Mouse (Mus musculus): ENCODE measurements around the gene Sik3.

Gene Sik3

GRCm38 (mm10) chr9:46015081-46015551 is 2.5 kb downstream of the Sik3 start:
- ATAC-seq (ENCODE audit: insufficient number of reproducible peaks, low FRiP score, low TSS enrichment) = no peak

DNA sequence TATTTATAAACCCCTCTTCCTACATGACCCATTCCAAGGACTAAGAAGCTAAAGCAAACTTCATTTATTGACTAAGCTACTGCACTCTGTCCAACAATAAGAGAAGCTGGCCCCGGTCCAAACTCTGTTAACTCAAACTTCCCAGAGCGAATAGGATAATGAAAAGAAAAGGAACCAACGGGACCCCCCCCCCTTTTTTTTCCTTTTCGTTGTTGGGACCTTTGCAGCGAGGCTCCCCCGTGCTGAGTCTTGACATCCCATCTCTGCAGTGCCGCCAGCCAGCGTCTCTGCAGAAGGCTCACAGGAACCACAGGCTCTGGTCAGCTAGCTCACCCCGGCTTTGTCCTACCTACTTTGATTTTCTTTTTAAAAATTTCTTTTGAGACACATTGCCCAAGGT is 3.2 kb downstream of the Sik3 start:
- no peak for ATAC-seq (ENCODE audit: insufficient number of reproducible peaks, low FRiP score, low TSS enrichment)

DNA sequence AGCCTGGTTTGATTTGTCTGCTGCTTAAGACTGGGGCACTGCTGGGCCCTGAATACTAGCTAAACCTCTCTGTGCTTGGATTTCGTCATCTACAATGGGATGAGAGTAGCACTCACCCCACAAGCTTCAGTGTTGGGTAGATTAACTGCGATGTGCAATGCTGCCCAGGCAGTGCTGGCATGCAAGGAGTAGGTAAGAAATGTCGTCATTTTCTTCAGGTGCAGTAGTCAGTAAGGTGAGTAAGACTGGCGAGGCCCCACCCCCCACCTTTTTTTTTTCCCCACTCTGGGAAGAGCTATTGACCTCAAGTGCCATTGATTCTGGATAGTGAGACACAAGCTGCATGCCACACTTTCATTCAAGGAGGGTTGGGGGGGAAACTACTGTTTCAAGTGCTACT is 3.8 kb downstream of the Sik3 start:
- ATAC-seq (ENCODE audit: insufficient number of reproducible peaks, low FRiP score, low TSS enrichment) = no peak

- ATAC-seq (ENCODE audit: insufficient number of reproducible peaks, low FRiP score, low TSS enrichment) = no peak
Measured at GRCm38 (mm10) chr9:46018316-46018715, 5.7 kb downstream of the Sik3 start.

DNA sequence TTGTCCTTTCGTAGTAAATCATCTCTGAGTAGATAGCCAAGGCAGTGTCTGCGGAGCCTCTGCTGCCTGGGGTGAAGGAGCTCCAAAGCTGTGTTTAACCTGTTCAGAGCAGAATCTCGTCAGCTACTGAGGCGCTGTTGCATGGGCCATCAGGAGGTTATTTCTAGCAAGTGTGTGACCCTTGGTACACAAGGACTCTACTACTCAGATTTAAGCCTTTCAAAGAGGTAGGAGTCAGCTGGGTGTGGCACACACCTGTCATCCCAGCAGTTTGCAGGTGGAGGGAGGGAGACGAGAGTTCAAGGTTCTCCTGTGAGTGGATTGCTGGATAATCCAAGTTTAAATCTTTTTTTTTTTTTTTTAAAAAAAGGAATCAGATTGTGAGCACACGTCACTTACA is 7.4 kb downstream of the Sik3 start:
- ATAC-seq (ENCODE audit: insufficient number of reproducible peaks, low FRiP score, low TSS enrichment) = no peak

DNA sequence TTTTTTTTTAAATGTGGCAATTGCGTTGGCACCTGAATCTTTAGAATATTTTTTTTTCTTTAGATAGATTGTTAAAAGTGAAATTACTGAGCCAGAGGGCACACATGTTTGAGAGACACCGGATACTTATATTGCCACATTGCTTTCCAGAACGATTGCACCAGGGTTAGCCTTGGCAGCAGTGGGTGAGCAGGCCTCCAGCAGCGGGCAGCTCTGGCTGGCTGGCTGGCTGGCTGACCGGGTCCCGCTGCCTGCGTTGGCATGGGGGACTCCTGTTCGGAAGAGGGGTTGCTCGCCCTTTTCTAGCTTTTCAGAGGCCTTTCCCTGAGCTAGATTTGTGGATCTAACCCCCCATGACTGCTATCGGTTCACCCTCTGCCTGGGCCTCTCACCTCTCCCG is 11.0 kb downstream of the Sik3 start:
- ATAC-seq (ENCODE audit: insufficient number of reproducible peaks, low FRiP score, low TSS enrichment) = no peak

GRCm38 (mm10) chr9:46026058-46026849 is 13.6 kb downstream of the Sik3 start:
- ATAC-seq (ENCODE audit: insufficient number of reproducible peaks, low FRiP score, low TSS enrichment) = 0 out of 2 replicates have a peak, but pooled peaks have one; percentile 40

GRCm38 (mm10) chr9:46027994-46028393 is 15.4 kb downstream of the Sik3 start:
- ATAC-seq (ENCODE audit: insufficient number of reproducible peaks, low FRiP score, low TSS enrichment) = no peak

DNA sequence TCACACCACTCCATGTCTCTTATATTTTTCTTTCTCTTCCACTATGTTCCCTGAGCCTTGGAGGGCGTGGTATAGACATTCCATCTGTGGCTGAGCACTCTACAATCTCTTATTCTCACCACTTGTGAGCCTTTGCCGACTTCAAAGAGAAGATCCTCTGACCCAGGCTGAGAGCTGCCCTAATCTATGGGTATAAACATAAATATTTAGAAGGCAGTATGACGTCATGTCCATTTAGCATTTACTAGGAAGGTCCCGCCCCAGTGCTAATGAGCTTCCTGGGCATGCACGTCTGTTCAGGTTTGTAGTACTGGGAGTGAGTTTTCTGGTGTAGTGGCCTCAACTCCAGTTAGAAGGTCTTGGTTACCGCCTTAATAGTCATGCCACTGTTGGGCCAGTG is 16.9 kb downstream of the Sik3 start:
- no peak for ATAC-seq (ENCODE audit: insufficient number of reproducible peaks, low FRiP score, low TSS enrichment)

- ATAC-seq (ENCODE audit: insufficient number of reproducible peaks, low FRiP score, low TSS enrichment) = no peak
Measured at GRCm38 (mm10) chr9:46030184-46030583, 17.6 kb downstream of the Sik3 start.

- ATAC-seq (ENCODE audit: insufficient number of reproducible peaks, low FRiP score, low TSS enrichment) = no peak
Measured at GRCm38 (mm10) chr9:46030968-46031367, 18.3 kb downstream of the Sik3 start.

DNA sequence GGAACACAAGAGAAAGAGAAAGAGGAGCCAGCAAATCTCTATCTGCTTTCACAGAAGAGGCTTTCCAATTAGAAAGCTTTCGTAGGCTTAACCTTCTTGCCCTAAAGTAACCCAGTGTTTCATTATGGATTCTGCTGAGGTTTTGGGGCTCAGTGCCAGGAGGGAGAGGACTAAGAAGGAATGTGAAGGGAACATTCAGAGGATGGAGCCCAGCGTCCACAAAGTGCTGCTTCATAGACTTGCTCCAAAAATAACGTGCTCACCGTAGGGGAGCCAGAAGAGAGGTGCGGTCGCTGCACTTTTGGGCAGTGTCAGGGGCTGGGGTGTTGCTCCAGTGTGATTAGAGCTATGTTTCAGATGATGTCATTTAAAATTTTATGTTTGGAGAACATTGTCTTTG is 19.6 kb downstream of the Sik3 start:
- ATAC-seq (ENCODE audit: insufficient number of reproducible peaks, low FRiP score, low TSS enrichment) = no peak

- ATAC-seq (ENCODE audit: insufficient number of reproducible peaks, low FRiP score, low TSS enrichment) = no peak
Measured at GRCm38 (mm10) chr9:46033058-46033457, 20.4 kb downstream of the Sik3 start.

DNA sequence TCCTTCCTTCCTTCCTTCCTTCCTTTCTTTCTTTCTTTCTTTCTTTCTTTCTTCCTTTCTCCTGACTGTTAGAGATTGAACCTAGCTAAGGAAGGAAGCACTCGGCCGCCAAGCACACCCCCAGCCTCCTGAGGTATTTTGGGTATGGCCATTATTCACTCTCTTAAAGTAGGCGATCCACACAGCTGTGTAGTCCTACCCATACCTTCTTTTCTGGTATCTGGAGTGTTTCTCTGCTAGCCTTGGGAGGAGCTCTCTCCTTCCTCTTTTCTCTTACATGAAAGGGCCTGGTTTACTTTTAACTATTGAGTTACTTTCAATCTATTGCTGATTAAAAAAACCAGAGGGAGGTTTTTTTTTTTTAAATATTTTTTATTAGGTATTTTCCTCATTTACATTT is 21.2 kb downstream of the Sik3 start:
- ATAC-seq (ENCODE audit: insufficient number of reproducible peaks, low FRiP score, low TSS enrichment) = no peak

- ATAC-seq (ENCODE audit: insufficient number of reproducible peaks, low FRiP score, low TSS enrichment) = no peak
Measured at GRCm38 (mm10) chr9:46035290-46035871, 22.8 kb downstream of the Sik3 start.

DNA sequence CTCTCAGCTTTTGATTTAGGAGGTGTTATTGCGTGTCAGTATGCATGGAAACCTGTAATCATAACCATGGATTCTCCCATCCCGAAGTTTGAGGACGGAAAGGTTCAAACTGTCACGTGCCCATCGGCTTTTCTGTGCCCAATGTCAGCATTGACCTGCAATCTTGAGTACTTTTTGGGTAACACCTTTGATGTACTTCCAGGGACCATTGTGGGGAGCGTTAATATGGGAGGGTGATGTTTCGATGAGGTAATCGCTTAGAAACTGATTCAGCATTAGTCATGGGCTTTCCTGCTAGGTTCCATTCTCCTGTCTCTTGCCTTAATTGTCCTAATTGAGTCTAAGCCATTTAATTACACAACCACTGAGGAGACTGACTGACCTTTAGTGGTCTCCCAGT is 24.3 kb downstream of the Sik3 start:
- ATAC-seq (ENCODE audit: insufficient number of reproducible peaks, low FRiP score, low TSS enrichment) = no peak

DNA sequence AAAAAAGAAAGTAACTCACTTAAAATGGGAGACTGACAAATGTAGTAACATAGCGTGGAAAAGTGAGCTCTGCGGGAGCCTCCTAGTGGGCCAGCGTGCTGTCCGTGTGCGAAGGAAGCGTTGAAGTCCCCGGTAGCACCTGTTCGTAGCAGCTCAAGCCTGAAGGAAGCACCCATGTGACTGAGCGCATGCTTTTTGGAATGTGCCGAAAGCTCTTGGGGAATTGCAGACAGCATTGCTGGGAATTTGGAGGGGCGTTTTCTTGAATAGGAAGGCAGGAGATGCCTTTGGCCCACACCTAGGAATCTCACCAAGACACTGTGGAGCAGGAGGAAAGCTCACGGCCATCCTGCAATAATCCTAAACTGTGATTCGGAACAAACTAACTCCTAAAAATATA is 26.2 kb downstream of the Sik3 start:
- no peak for ATAC-seq (ENCODE audit: insufficient number of reproducible peaks, low FRiP score, low TSS enrichment)

GRCm38 (mm10) chr9:46041186-46041585 is 28.6 kb downstream of the Sik3 start:
- ATAC-seq (ENCODE audit: insufficient number of reproducible peaks, low FRiP score, low TSS enrichment) = no peak

GRCm38 (mm10) chr9:46042387-46042786 is 29.8 kb downstream of the Sik3 start:
- no peak for ATAC-seq (ENCODE audit: insufficient number of reproducible peaks, low FRiP score, low TSS enrichment)

DNA sequence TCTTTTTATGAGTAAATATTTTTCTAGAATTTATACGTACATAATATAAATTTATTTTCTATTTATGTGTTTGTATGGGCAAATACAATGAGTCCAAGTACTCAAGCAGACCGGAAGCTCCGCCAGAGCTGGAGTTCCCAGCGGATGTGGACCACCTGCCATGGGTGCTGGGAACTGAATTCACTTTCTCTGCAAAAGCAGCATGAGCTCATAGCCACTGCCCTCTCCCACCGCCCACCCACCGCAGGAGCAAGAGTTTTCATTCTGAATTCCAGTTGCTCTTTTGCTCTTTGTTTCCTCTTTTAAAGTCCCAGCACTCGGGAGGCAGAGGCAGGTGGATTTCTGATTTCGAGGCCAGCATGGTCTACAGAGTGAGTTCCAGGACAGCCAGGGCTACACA is 31.0 kb downstream of the Sik3 start:
- no peak for ATAC-seq (ENCODE audit: insufficient number of reproducible peaks, low FRiP score, low TSS enrichment)

DNA sequence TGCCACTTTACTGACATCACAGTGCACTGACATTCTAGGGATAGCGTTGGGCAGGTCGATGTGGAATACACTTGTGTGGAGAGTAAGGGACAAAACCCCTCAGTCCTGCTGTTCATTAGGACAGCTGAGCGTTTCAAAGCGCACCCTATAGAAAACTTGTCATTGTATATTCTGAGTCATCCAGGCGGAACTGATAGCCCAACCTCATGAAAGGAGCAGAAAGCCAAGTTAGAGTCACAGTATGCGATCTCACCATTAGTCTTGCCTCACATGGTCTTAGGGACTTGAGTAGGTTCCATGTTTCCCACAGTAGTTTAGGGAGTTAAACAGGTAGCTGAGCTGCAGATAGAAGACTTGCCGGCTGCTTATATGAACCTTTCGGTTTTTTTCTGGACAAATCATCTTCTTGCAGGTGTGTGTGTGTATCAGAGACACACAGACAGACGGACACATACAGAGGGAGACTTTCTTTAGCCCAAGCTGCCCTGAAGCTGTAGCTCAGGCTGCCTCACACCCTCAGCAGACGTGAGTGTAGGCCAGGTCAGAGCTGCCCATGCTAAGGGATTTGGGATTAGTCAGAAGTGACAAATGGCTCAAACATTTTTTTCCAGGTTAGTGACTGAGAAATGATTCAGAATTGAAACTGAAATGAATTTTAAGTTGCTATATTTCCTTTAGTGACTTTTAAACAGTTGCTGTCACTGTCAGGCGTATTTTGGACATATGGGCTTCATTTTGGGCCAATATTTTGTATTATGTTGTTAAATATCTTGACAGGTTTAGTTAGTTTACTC is 34.3 kb downstream of the Sik3 start:
- no peak for ATAC-seq (ENCODE audit: insufficient number of reproducible peaks, low FRiP score, low TSS enrichment)
